ENCODE assay signal across 20 mouse cellular contexts in genomic region chr5:141617660-141618059, GRCm38 (mm10).
DNase-seq lines count a peak whose midpoint lies in the region; ATAC-seq and TF ChIP-seq lines count a peak whose summit lies in the region.
"Had no signal": no experiment of that assay in that cellular context is flagged by ENCODE, and none has a peak within 500 bp of the region (broad histone marks: within the 10 kb centered on the region; RNA-seq: fewer than 3 reads in every experiment).

No protein-coding gene starts in this region.

- DNase-seq in forebrain, embryonic 10.5 days (ENCODE audit: extremely low spot score, low spot score): no peak
- DNase-seq in layer of hippocampus, adult 2 months (ENCODE audit: low spot score in 2 of 2): no peak
- DNase-seq in layer of hippocampus, postnatal 25 days (ENCODE audit: extremely low spot score in 1 of 2, low spot score in 1 of 2): no peak
- peak; percentile 20 for DNase-seq in brain, adult 2 months (ENCODE audit: low read depth, low spot score)
- peak; percentile 71 for DNase-seq in embryonic facial prominence, embryonic 14.5 days (ENCODE audit: low spot score)
- DNase-seq: adrenal gland, postnatal 14 days; cerebellum, adult 2 months; cerebellum, postnatal 10 days; gastrocnemius, postnatal 14 days; heart, adult 2 months; heart, postnatal 14 days had no signal

- no peak overlapping the region for H3K4me3 ChIP-seq in forebrain, embryonic 15.5 days
- no peak overlapping the region for H3K4me3 ChIP-seq in forebrain, embryonic 10.5 days
- H3K4me3 ChIP-seq in layer of hippocampus, adult 2 months: peak overlapping the region; percentile 5
- no peak overlapping the region for H3K4me3 ChIP-seq in embryonic facial prominence, embryonic 14.5 days (ENCODE audit: low read depth, low read length)
- H3K4me3 ChIP-seq: heart, adult 2 months; heart, embryonic 15.5 days; hindbrain, embryonic 15.5 days had no signal

- peaks cover 24% of the 10 kb centered on the region for H3K4me1 ChIP-seq in forebrain, embryonic 15.5 days
- H3K4me1 ChIP-seq in forebrain, embryonic 10.5 days: peaks cover 19% of the 10 kb centered on the region
- peaks cover 9% of the 10 kb centered on the region; the same call in 1 of the 2 replicates for H3K4me1 ChIP-seq in embryonic facial prominence, embryonic 14.5 days (ENCODE audit: control insufficient read depth, insufficient read depth, low read length)

- no peak overlapping the region for H3K27ac ChIP-seq in forebrain, embryonic 15.5 days (replicated peaks)
- no peak overlapping the region for H3K27ac ChIP-seq in forebrain, embryonic 10.5 days
- no peak overlapping the region for H3K27ac ChIP-seq in layer of hippocampus, adult 2 months
- no peak overlapping the region for H3K27ac ChIP-seq in embryonic facial prominence, embryonic 14.5 days (replicated peaks; ENCODE audit: low read depth, low read length)
- H3K27ac ChIP-seq: heart, adult 2 months; heart, embryonic 15.5 days; hindbrain, embryonic 15.5 days had no signal

- no peak overlapping the region for H3K9ac ChIP-seq in forebrain, embryonic 15.5 days (replicated peaks)
- no peak overlapping the region for H3K9ac ChIP-seq in embryonic facial prominence, embryonic 14.5 days (ENCODE audit: low read depth, low read length)
- H3K9ac ChIP-seq: heart, embryonic 15.5 days; hindbrain, embryonic 15.5 days had no signal

- no peaks in the 10 kb centered on the region for H3K9me3 ChIP-seq in forebrain, embryonic 15.5 days
- H3K9me3 ChIP-seq in forebrain, embryonic 10.5 days: no peaks in the 10 kb centered on the region
- H3K9me3 ChIP-seq in embryonic facial prominence, embryonic 14.5 days (ENCODE audit: control insufficient read depth, low read length): no peaks in the 10 kb centered on the region
- H3K9me3 ChIP-seq: heart, embryonic 15.5 days; hindbrain, embryonic 15.5 days had no signal

- H3K27me3 ChIP-seq in forebrain, embryonic 15.5 days: no peaks in the 10 kb centered on the region
- no peaks in the 10 kb centered on the region for H3K27me3 ChIP-seq in forebrain, embryonic 10.5 days (ENCODE audit: poor library complexity, severe bottlenecking)
- H3K27me3 ChIP-seq in embryonic facial prominence, embryonic 14.5 days (replicated peaks; ENCODE audit: control insufficient read depth, insufficient read depth, low read length): no peaks in the 10 kb centered on the region
- H3K27me3 ChIP-seq: CH12.LX; heart, embryonic 15.5 days; hindbrain, embryonic 15.5 days; Patski had no signal

- ATAC-seq in forebrain, embryonic 15.5 days (replicated peaks): 0 out of 2 replicates have a peak, but pooled peaks have one; percentile 19
- peak; percentile 67; the same call in 1 of the 2 replicates for ATAC-seq in embryonic facial prominence, embryonic 14.5 days (ENCODE audit: low read depth)
- ATAC-seq: activated CD4-positive, CD25-positive, alpha-beta regulatory T cell, adult 4 months; inflammation-experienced regulatory T-cells, adult 6 months; intestine, postnatal 0 days; Patski had no signal

- TF ChIP-seq CTCF in layer of hippocampus, adult 2 months (conservative IDR thresholded peaks at IDR 0.05): no peak

- H3K36me3 ChIP-seq in forebrain, embryonic 15.5 days: no peaks in the 10 kb centered on the region
- H3K36me3 ChIP-seq in forebrain, embryonic 10.5 days (replicated peaks): no peaks in the 10 kb centered on the region
- no peaks in the 10 kb centered on the region for H3K36me3 ChIP-seq in embryonic facial prominence, embryonic 14.5 days (ENCODE audit: control insufficient read depth, insufficient read depth, low read length)
- H3K36me3 ChIP-seq: heart, embryonic 15.5 days; hindbrain, embryonic 15.5 days had no signal

- 36% methylated on average over 6 of the region's 6 CpGs for WGBS in forebrain, embryonic 15.5 days
- 74% methylated on average over 6 of the region's 6 CpGs for WGBS in forebrain, embryonic 10.5 days
- 44% methylated on average over 6 of the region's 6 CpGs for WGBS in embryonic facial prominence, embryonic 14.5 days

- H3K4me2 ChIP-seq in forebrain, embryonic 15.5 days (replicated peaks): no peak overlapping the region; the same call in 1 of the 2 replicates
- no peak overlapping the region for H3K4me2 ChIP-seq in embryonic facial prominence, embryonic 14.5 days (ENCODE audit: low read depth, low read length)
- H3K4me2 ChIP-seq: heart, embryonic 11.5 days; heart, embryonic 15.5 days had no signal

Comparison
In these comparisons a context has a peak if more than half of its experiments do, and no peak if none do; other contexts are left out.
1. DNase-seq: peak in brain, adult 2 months (single experiment) and embryonic facial prominence, embryonic 14.5 days (single experiment); none in forebrain, embryonic 10.5 days (single experiment), layer of hippocampus, adult 2 months (0 of 2) and layer of hippocampus, postnatal 25 days (0 of 2).